Mouse (Mus musculus) spleen, adult 2 months (tissue): ENCODE data around the gene Apoc4.

ENCODE experiments used
- CTCF ChIP-seq: fragments of 200-500 bp; IDR thresholded peaks from 2 replicates; pipeline ENCODE4 v1.5.1; 2011; ENCODE audit warnings: mild to moderate bottlenecking, inconsistent platforms; ENCODE audit not compliant: insufficient read depth, insufficient read length, insufficient replicate concordance; ENCODE audit errors: extremely low read depth
- POLR2A ChIP-seq: fragments of 200-500 bp; IDR thresholded peaks from 2 replicates; pipeline ENCODE4 v1.6.1; 2011; ENCODE audit warnings: low read depth, low read length, inconsistent platforms

DNA sequence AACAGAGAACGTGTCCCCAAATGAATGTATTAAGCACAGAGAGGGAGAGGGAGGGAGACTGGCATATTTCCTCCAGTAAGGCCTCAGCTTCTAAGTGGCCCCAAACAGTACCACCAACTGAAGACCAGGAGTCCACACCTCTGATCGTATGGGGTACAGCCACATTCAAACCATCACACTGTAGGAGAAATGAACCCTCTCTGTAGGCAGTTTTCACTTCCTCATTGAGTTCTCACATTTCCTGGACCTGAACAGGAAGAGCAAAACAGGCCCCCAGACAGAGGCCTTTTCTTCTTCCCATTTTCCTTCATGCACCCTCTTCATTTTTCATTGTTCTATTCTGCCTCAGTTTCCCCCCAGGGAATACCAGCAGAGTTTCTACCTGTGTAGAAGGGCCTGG is 13.8 kb downstream of the Apoc4 start:
- no peak for TF ChIP-seq CTCF
- no peak; the same call in 1 of the 2 replicates for TF ChIP-seq POLR2A
